Mouse (Mus musculus) limb, embryonic 11.5 days (tissue): ENCODE data around the gene Atl2. TPM values are rescaled to one million over a fixed set of nuclear protein-coding genes. Genes with fewer than 3 reads are reported as not detected.

Experiments used
- ATAC-seq: fragments of 200-750 bp; cut with Nextera tagmentation; 2 replicates; pipeline ENCODE4 v1.8.0; 2017; ENCODE audit warnings: low read depth; ENCODE audit not compliant: insufficient number of reproducible peaks, low FRiP score, low TSS enrichment
- DNase-seq: peaks from one replicate; pipeline ENCODE4 v3.0.0-alpha.2; 2015; ENCODE audit warnings: low spot score
- H3K27ac ChIP-seq: fragments of 300-500 bp; sonication (generic); replicated peaks from 2 replicates; pipeline ENCODE4 v1.5.1; 2014; ENCODE audit warnings: low read depth, mild to moderate bottlenecking, low read length
- H3K27me3 ChIP-seq: fragments of 300-500 bp; sonication (generic); 2 replicates; pipeline ENCODE4 v1.6.1; 2014; ENCODE audit warnings: mild to moderate bottlenecking, low read length, mixed read lengths; ENCODE audit not compliant: control insufficient read depth, insufficient read depth
- H3K36me3 ChIP-seq: fragments of 300-500 bp; sonication (generic); 2 replicates; pipeline ENCODE4 v1.6.1; 2014; ENCODE audit warnings: mild to moderate bottlenecking, low read length, moderate library complexity, mixed read lengths; ENCODE audit not compliant: control insufficient read depth, insufficient read depth
- H3K4me1 ChIP-seq: fragments of 300-500 bp; sonication (generic); 2 replicates; pipeline ENCODE4 v1.6.1; 2014; ENCODE audit warnings: low read length, mixed read lengths; ENCODE audit not compliant: control insufficient read depth, insufficient read depth
- H3K4me2 ChIP-seq: fragments of 300-500 bp; sonication (generic); 2 replicates; pipeline ENCODE4 v1.6.1; 2014; ENCODE audit warnings: low read depth, mild to moderate bottlenecking, moderate library complexity; ENCODE audit not compliant: severe bottlenecking
- H3K4me3 ChIP-seq: fragments of 300-500 bp; sonication (generic); 2 replicates; pipeline ENCODE4 v1.5.1; 2014; ENCODE audit warnings: low read depth, low read length
- H3K9ac ChIP-seq: fragments of 300-500 bp; sonication (generic); 2 replicates; pipeline ENCODE4 v1.6.1; 2014; ENCODE audit warnings: mild to moderate bottlenecking, low read length
- H3K9me3 ChIP-seq: fragments of 300-500 bp; sonication (generic); 2 replicates; pipeline ENCODE4 v1.6.1; 2016; ENCODE audit warnings: low read length; ENCODE audit not compliant: control insufficient read depth
- WGBS: fragments of 180-500 bp; shearing (Covaris S2); extraction: QIAGEN DNeasy Blood & Tissue Kit; methylation state at CpG from one replicate; pipeline ENCODE4 v1.1.7; 2014; 5-methylcytosine and 5-hydroxymethylcytosine counted together
- polyA plus RNA-seq: library from polyadenylated mRNA; unstranded; fragments of >200 nt; fragmentation: Nextera tagmentation; extraction: Ambion mirVana; gene quantifications from 2 replicates; pipeline ENCODE4 v1.2.1, GENCODE M21; 2014

Atl2 gene
- polyA plus RNA-seq, 1 experiment from 2014 or later: 38.7 TPM

DNA sequence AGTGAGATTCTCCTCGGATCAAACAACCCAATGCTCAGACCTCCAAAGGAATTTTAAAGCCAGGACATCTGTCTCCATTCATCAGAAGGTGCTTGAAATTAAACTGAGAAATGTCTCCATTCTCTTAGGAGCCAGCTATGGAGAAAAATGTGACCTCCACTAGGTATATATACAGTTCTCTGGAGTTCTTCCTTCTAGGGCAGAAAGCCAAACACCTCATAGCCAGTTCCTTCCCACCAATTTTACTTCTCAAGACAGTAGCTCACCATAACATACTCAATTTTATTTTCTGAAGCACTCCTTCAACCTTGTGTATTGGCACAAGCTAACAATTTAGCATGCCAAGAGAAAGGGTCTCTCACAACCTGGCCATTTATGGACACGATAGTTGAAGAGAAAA is 91.2 kb downstream of the Atl2 start:
- H3K27me3 ChIP-seq: no peaks in the 10 kb centered on the region
- no peaks in the 10 kb centered on the region for H3K9me3 ChIP-seq
- DNase-seq (no peak), ATAC-seq (no peak)
- H3K4me3 ChIP-seq: no peak overlapping the region
- no peak overlapping the region for H3K4me2 ChIP-seq
- H3K36me3 ChIP-seq: no peaks in the 10 kb centered on the region
- no peak overlapping the region for H3K27ac ChIP-seq
- no peak overlapping the region for H3K9ac ChIP-seq
- no peaks in the 10 kb centered on the region for H3K4me1 ChIP-seq
- 65% methylated on average over 2 of the region's 2 CpGs for WGBS

DNA sequence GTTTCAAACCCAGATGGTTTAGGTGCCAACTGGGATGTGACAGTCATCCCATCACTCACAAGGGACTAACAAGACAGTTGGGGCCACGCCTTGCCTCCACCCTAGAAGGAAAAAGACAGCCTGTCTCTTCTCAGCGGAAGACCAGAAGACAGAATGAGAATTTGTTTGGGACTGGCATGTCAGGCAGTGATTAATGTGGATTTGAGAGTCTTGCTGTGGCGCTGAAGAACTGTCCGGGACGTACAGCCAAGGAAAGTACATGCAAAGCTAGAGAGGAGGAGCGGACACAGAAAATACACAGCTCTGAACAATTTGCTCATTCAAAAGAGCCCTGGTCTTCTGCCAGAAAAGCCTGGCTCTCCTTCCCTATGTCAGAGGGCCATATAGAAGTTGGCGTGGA is 93.9 kb downstream of the Atl2 start:
- WGBS: 75% methylated on average over 7 of the region's 7 CpGs
- Histone ChIP-seq H3K4me3 (no peak overlapping the region), H3K36me3 (no peaks in the 10 kb centered on the region), H3K4me2 (no peak overlapping the region), H3K9ac (no peak overlapping the region), H3K27ac (no peak overlapping the region), H3K27me3 (no peaks in the 10 kb centered on the region), H3K9me3 (no peaks in the 10 kb centered on the region), H3K4me1 (no peaks in the 10 kb centered on the region)
- no peak for ATAC-seq
- no peak for DNase-seq

DNA sequence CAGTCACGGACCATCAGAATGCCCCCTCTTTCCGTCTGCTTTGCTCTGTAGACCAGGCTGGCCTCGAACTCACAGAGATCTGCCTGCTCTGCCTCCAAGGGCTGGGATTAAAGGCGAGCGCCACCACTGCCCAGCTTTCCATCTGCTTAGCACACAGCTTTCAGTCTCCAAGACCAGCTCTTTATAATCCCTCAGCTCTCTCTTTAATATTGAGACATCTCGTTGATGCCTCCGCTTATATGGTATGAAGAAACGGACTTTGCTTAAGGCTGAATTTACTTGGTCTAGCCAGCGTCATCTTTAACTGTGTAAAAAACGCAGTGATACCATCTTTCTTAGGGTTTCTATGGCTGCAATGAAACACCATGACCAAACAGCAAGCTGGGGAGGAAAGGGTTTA is 97.1 kb downstream of the Atl2 start:
- Histone ChIP-seq H3K4me2 (no peak overlapping the region), H3K9ac (no peak overlapping the region), H3K36me3 (no peaks in the 10 kb centered on the region), H3K27ac (no peak overlapping the region), H3K27me3 (no peaks in the 10 kb centered on the region), H3K4me3 (no peak overlapping the region), H3K9me3 (no peaks in the 10 kb centered on the region), H3K4me1 (no peaks in the 10 kb centered on the region)
- DNase-seq (no peak), ATAC-seq (no peak)
- 92% methylated on average over 10 of the region's 10 CpGs for WGBS

Other genes with a start within 250 kb of the Atl2 start
- 2.0 and 3.4 TPM in 2 replicates for gene Cyp1b1, start 181.1 kb downstream of the Atl2 start, polyA plus RNA-seq
- gene Hnrnpll, start 166.2 kb upstream of the Atl2 start, polyA plus RNA-seq: 118 TPM in 2 replicates
- gene Galm, start 231.3 kb upstream of the Atl2 start, polyA plus RNA-seq: 13.9 and 14.7 TPM in 2 replicates